Mouse (Mus musculus) myocyte (in vitro differentiated cells): ENCODE results near the gene Hipk4.

ENCODE experiments used
- CEBPB ChIP-seq: IDR thresholded peaks from 2 replicates; pipeline ENCODE4 v1.6.1; 2011; ENCODE audit warnings: mild to moderate bottlenecking, moderate library complexity; ENCODE audit not compliant: poor library complexity, insufficient read depth, severe bottlenecking
- E2F4 ChIP-seq: IDR thresholded peaks from one replicate; pipeline ENCODE4 v1.6.1; 2011; ENCODE audit warnings: mild to moderate bottlenecking, control low read depth, moderate library complexity; ENCODE audit not compliant: insufficient read depth
- MAX ChIP-seq: IDR thresholded peaks from one replicate; pipeline ENCODE4 v1.6.1; 2011; ENCODE audit warnings: low read depth, mild to moderate bottlenecking, control low read depth
- MYOD1 ChIP-seq, 3 experiments: IDR thresholded peaks; one replicate each; pipeline ENCODE4 v1.6.1; 2011; ENCODE audit warnings: control low read depth in 2 of 3, low read depth in 2 of 3, mild to moderate bottlenecking in 2 of 3, moderate library complexity in 1 of 3; ENCODE audit not compliant: insufficient read length in 2 of 3, control insufficient read depth in 1 of 3
- POLR2A ChIP-seq: IDR thresholded peaks from one replicate; pipeline ENCODE4 v1.6.1; 2011; ENCODE audit warnings: low read depth, mild to moderate bottlenecking, control low read depth, moderate library complexity; ENCODE audit not compliant: insufficient read length
- POLR2AphosphoS2 ChIP-seq: IDR thresholded peaks from one replicate; pipeline ENCODE4 v1.6.1; 2011; ENCODE audit warnings: low read depth, control low read depth; ENCODE audit not compliant: insufficient read length
- USF1 ChIP-seq: IDR thresholded peaks from one replicate; pipeline ENCODE4 v1.6.1; 2011; ENCODE audit warnings: low read depth, mild to moderate bottlenecking, control low read depth, moderate library complexity

DNA sequence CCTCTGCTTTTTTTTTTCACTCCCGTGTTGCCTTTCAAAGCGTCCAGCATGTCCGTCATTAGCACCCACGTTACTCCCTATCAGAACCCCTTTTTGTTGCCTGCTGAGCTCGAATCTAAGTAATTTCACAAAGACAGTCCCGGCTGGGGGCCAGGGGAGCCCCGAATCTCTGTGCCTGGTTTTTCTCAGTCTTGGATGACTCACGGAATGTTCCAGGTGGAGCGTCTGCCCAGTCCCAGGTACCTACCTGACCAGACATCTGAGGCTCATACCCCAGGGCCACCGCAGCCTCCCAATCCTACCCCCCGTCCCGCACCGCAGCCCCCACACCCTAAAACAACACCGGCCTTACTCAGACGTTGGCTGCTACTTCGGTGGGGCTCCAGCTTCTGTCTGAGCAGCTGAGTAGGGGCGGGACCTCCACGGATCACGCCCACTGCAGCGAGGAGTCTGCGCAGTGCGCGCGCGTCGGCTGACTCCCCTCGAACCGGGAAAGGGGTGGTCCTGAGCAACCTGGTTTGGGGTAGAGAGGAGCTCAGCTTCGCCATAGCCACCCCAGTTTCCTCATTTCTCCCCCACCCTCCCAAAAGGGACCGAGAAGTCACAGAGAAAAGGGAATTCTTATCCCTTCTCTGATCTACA, 19.4 kb downstream of the Hipk4 start:
- TF ChIP-seq POLR2A (peak; percentile 85), CEBPB (no peak), MAX (no peak), USF1 (no peak), E2F4 (no peak), MYOD1 (IDR thresholded peaks at IDR 0.05; ENCODE audit: control insufficient read depth in 1 of 3, insufficient read length in 2 of 3, low read depth in 2 of 3) (peak in 1 of 3 experiments; percentile 33), POLR2AphosphoS2 (peak; percentile 95)
